Comparison of ENCODE assay signal across 31 mouse cellular contexts in genomic region chr11:35582591-35582990, GRCm38 (mm10).
DNase-seq lines count a peak whose midpoint lies in the region; ATAC-seq and TF ChIP-seq lines count a peak whose summit lies in the region.
"Had no signal": no experiment of that assay in that cellular context is flagged by ENCODE, and none has a peak within 500 bp of the region (broad histone marks: within the 10 kb centered on the region; RNA-seq: fewer than 3 reads in every experiment).

No protein-coding gene starts in this region.

- 0 out of 2 replicates have a peak overlapping the region, but pooled peaks have one; percentile 50 for H3K27ac ChIP-seq in forebrain, postnatal 0 days (ENCODE audit: low read depth, low read length)
- H3K27ac ChIP-seq in forebrain, embryonic 11.5 days (ENCODE audit: low read depth, low read length) = no peak overlapping the region
- H3K27ac ChIP-seq in heart, embryonic 16.5 days (ENCODE audit: low read length) = peak overlapping the region; percentile 33; the same call in 1 of the 2 replicates
- H3K27ac ChIP-seq: embryonic facial prominence, embryonic 15.5 days; heart, adult 2 months; limb, embryonic 10.5 days; limb, embryonic 15.5 days; liver, embryonic 13.5 days; midbrain, embryonic 12.5 days; neural tube, embryonic 15.5 days had no signal

- no peaks in the 10 kb centered on the region; the same call in 1 of the 2 replicates for H3K27me3 ChIP-seq in forebrain, postnatal 0 days (ENCODE audit: insufficient read depth, low read length)
- no peaks in the 10 kb centered on the region for H3K27me3 ChIP-seq in forebrain, embryonic 11.5 days (ENCODE audit: control insufficient read depth, insufficient read depth, low read length)
- H3K27me3 ChIP-seq in heart, embryonic 16.5 days (ENCODE audit: control insufficient read depth, insufficient read depth, low read length) = no peaks in the 10 kb centered on the region
- H3K27me3 ChIP-seq: embryonic facial prominence, embryonic 15.5 days; limb, embryonic 15.5 days; liver, embryonic 13.5 days; megakaryocyte, embryonic 14.5 days had no signal

- no peaks in the 10 kb centered on the region for H3K4me1 ChIP-seq in forebrain, postnatal 0 days (ENCODE audit: insufficient read depth)
- no peaks in the 10 kb centered on the region for H3K4me1 ChIP-seq in forebrain, embryonic 11.5 days (replicated peaks; ENCODE audit: control insufficient read depth, insufficient read depth, low read length)
- peaks cover 6% of the 10 kb centered on the region; the same call in 1 of the 2 replicates for H3K4me1 ChIP-seq in heart, embryonic 16.5 days (ENCODE audit: control insufficient read depth, insufficient read depth, low read length)
- H3K4me1 ChIP-seq: embryonic facial prominence, embryonic 15.5 days; limb, embryonic 10.5 days; liver, embryonic 13.5 days; megakaryocyte, embryonic 14.5 days had no signal

- no peak overlapping the region for H3K4me2 ChIP-seq in forebrain, postnatal 0 days (ENCODE audit: low read depth)
- no peak overlapping the region for H3K4me2 ChIP-seq in forebrain, embryonic 11.5 days (ENCODE audit: low read depth, low read length, severe bottlenecking)
- no peak overlapping the region for H3K4me2 ChIP-seq in heart, embryonic 16.5 days (ENCODE audit: low read depth, low read length)
- H3K4me2 ChIP-seq: embryonic facial prominence, embryonic 15.5 days; limb, embryonic 15.5 days; liver, embryonic 13.5 days; midbrain, embryonic 12.5 days; neural tube, embryonic 15.5 days had no signal

- H3K9me3 ChIP-seq in forebrain, postnatal 0 days (ENCODE audit: low read length) = no peaks in the 10 kb centered on the region
- no peaks in the 10 kb centered on the region for H3K9me3 ChIP-seq in forebrain, embryonic 11.5 days (ENCODE audit: control insufficient read depth, low read length)
- no peaks in the 10 kb centered on the region for H3K9me3 ChIP-seq in heart, embryonic 16.5 days (replicated peaks; ENCODE audit: control insufficient read depth, low read length)
- H3K9me3 ChIP-seq: embryonic facial prominence, embryonic 15.5 days; limb, embryonic 10.5 days; limb, embryonic 15.5 days; liver, embryonic 13.5 days; midbrain, embryonic 12.5 days; neural tube, embryonic 15.5 days had no signal

- H3K9ac ChIP-seq in forebrain, postnatal 0 days = no peak overlapping the region
- H3K9ac ChIP-seq in forebrain, embryonic 11.5 days (ENCODE audit: low read length) = no peak overlapping the region
- H3K9ac ChIP-seq in heart, embryonic 16.5 days (ENCODE audit: low read length) = no peak overlapping the region
- H3K9ac ChIP-seq: embryonic facial prominence, embryonic 15.5 days; limb, embryonic 15.5 days; liver, embryonic 13.5 days; midbrain, embryonic 12.5 days; neural tube, embryonic 15.5 days had no signal

- no peak for ATAC-seq in forebrain, postnatal 0 days
- no peak for ATAC-seq in forebrain, embryonic 11.5 days (replicated peaks; ENCODE audit: low FRiP score)
- ATAC-seq in heart, embryonic 16.5 days (replicated peaks; ENCODE audit: extremely low read depth, insufficient read depth, low FRiP score) = no peak
- ATAC-seq: forebrain, embryonic 14.5 days; hindbrain, embryonic 16.5 days; lung, postnatal 0 days had no signal

- 65% methylated on average over 5 of the region's 5 CpGs for WGBS in forebrain, postnatal 0 days
- WGBS in forebrain, embryonic 11.5 days = 93% methylated on average over 5 of the region's 5 CpGs
- WGBS in heart, embryonic 16.5 days = 68% methylated on average over 5 of the region's 5 CpGs

- intact Hi-C loops in heart, postnatal 36 days (cut with DNase I) = no loop called here

- H3K36me3 ChIP-seq in forebrain, postnatal 0 days (ENCODE audit: insufficient read depth) = no peaks in the 10 kb centered on the region
- no peaks in the 10 kb centered on the region for H3K36me3 ChIP-seq in forebrain, embryonic 11.5 days (ENCODE audit: control insufficient read depth, insufficient read depth, low read length)
- no peaks in the 10 kb centered on the region for H3K36me3 ChIP-seq in heart, embryonic 16.5 days (ENCODE audit: control insufficient read depth, insufficient read depth)
- H3K36me3 ChIP-seq: G1E; limb, embryonic 15.5 days; liver, embryonic 13.5 days; midbrain, embryonic 12.5 days; neural tube, embryonic 15.5 days had no signal

- TF ChIP-seq CTCF in forebrain, postnatal 0 days (IDR thresholded peaks at IDR 0.05; ENCODE audit: low read depth) = no peak

- H3K4me3 ChIP-seq in forebrain, postnatal 0 days (ENCODE audit: low read depth, low read length) = no peak overlapping the region
- no peak overlapping the region for H3K4me3 ChIP-seq in forebrain, embryonic 11.5 days (ENCODE audit: low read depth, low read length)
- no peak overlapping the region for H3K4me3 ChIP-seq in heart, embryonic 16.5 days (ENCODE audit: low read length)
- H3K4me3 ChIP-seq: embryonic facial prominence, embryonic 15.5 days; heart, adult 2 months; limb, embryonic 10.5 days; limb, embryonic 15.5 days; liver, embryonic 13.5 days; megakaryocyte, embryonic 14.5 days; midbrain, embryonic 12.5 days; neural tube, embryonic 15.5 days had no signal

- no peak for DNase-seq in forebrain, postnatal 0 days
- no peak for DNase-seq in forebrain, embryonic 11.5 days (ENCODE audit: low spot score)
- DNase-seq in heart, postnatal 36 days = no peak
- DNase-seq in right cerebral cortex, adult 18-20 months = peak; percentile 31
- DNase-seq in right cerebral cortex, postnatal 10 days (ENCODE audit: low spot score in 2 of 2) = no peak
- no peak for DNase-seq in embryo, embryonic 11 days
- DNase-seq: adrenal gland, postnatal 10 days; cerebellum, adult 11 months; cerebellum, adult 9-10 months; cerebellum, postnatal 36 days; heart, adult 2 months; heart, postnatal 10 days; kidney, adult 11 months; kidney, postnatal 14 days; liver, embryonic 13.5 days; lung, adult 18-20 months; lung, postnatal 4 days; retina, postnatal 1 day; spleen, adult 18-20 months; thymus, postnatal 4 days had no signal
